Mouse (Mus musculus) ZHBTc4 (cell line): Measurements from ENCODE around the gene Gcn1l1.

Experiments
- DNase-seq: peaks from one replicate; pipeline ENCODE4 v3.0.0-alpha.2; 2011; ENCODE audit warnings: low read depth, low spot score

Gcn1l1 gene

GRCm38 (mm10) chr5:115534856-115535255, 30.2 kb upstream of the Gcn1l1 start:
- no peak for DNase-seq

- no peak for DNase-seq
Measured at GRCm38 (mm10) chr5:115535635-115536034, 29.4 kb upstream of the Gcn1l1 start.

GRCm38 (mm10) chr5:115538017-115538692, 26.9 kb upstream of the Gcn1l1 start:
- DNase-seq = no peak

GRCm38 (mm10) chr5:115538693-115539043, 26.4 kb upstream of the Gcn1l1 start:
- DNase-seq = peak; percentile 90

- peak; percentile 45 for DNase-seq
Measured at GRCm38 (mm10) chr5:115542635-115543384, 22.2 kb upstream of the Gcn1l1 start.

GRCm38 (mm10) chr5:115543509-115544253, 21.4 kb upstream of the Gcn1l1 start:
- no peak for DNase-seq

GRCm38 (mm10) chr5:115544655-115545185, 20.3 kb upstream of the Gcn1l1 start:
- DNase-seq = no peak

GRCm38 (mm10) chr5:115545636-115546035, 19.4 kb upstream of the Gcn1l1 start:
- no peak for DNase-seq

- no peak for DNase-seq
Measured at GRCm38 (mm10) chr5:115546536-115546935, 18.5 kb upstream of the Gcn1l1 start.

- DNase-seq = no peak
Measured at GRCm38 (mm10) chr5:115547014-115547413, 18.0 kb upstream of the Gcn1l1 start.

GRCm38 (mm10) chr5:115547421-115547820, 17.6 kb upstream of the Gcn1l1 start:
- DNase-seq = no peak

GRCm38 (mm10) chr5:115548501-115549285, 16.4 kb upstream of the Gcn1l1 start:
- DNase-seq = no peak

GRCm38 (mm10) chr5:115550482-115551005, 14.5 kb upstream of the Gcn1l1 start:
- DNase-seq = no peak

- DNase-seq = no peak
Measured at GRCm38 (mm10) chr5:115551386-115551785, 13.7 kb upstream of the Gcn1l1 start.

GRCm38 (mm10) chr5:115551799-115552198, 13.3 kb upstream of the Gcn1l1 start:
- no peak for DNase-seq

GRCm38 (mm10) chr5:115553801-115554420, 11.1 kb upstream of the Gcn1l1 start:
- peak; percentile 40 for DNase-seq

GRCm38 (mm10) chr5:115554536-115555291, 10.3 kb upstream of the Gcn1l1 start:
- DNase-seq = no peak

- DNase-seq = peak; percentile 93
Measured at GRCm38 (mm10) chr5:115556217-115556616, 8.8 kb upstream of the Gcn1l1 start.

- no peak for DNase-seq
Measured at GRCm38 (mm10) chr5:115558182-115558794, 6.8 kb upstream of the Gcn1l1 start.
